Comparison of ENCODE assay signal across 7 mouse cellular contexts in genomic region chr17:34025756-34026151, GRCm38 (mm10). TPM values are rescaled to one million over a fixed set of nuclear protein-coding genes. Genes with fewer than 3 reads are reported as not detected.
DNase-seq lines count a peak whose midpoint lies in the region; ATAC-seq and TF ChIP-seq lines count a peak whose summit lies in the region.

No protein-coding gene starts in this region.

- H3K27me3 ChIP-seq in kidney, embryonic 16.5 days (ENCODE audit: insufficient read depth, low read length) = no peaks in the 10 kb centered on the region
- H3K27me3 ChIP-seq in kidney, adult 2 months (replicated peaks; ENCODE audit: control insufficient read depth, insufficient read depth, low read length) = no peaks in the 10 kb centered on the region
- no peaks in the 10 kb centered on the region for H3K27me3 ChIP-seq in hindbrain, embryonic 11.5 days (ENCODE audit: control insufficient read depth, insufficient read depth, low read length)
- H3K27me3 ChIP-seq in midbrain, embryonic 13.5 days = no peaks in the 10 kb centered on the region

- H3K9me3 ChIP-seq in kidney, embryonic 16.5 days (ENCODE audit: low read length) = peaks cover 2% of the 10 kb centered on the region; the same call in 1 of the 2 replicates
- no peaks in the 10 kb centered on the region for H3K9me3 ChIP-seq in hindbrain, embryonic 11.5 days (ENCODE audit: control insufficient read depth, low read length)
- no peaks in the 10 kb centered on the region for H3K9me3 ChIP-seq in midbrain, embryonic 13.5 days

- TF ChIP-seq CTCF in kidney, adult 2 months (conservative IDR thresholded peaks at IDR 0.05; ENCODE audit: insufficient read depth, insufficient read length, low read depth, low read length) = no peak

- H3K36me3 ChIP-seq in kidney, embryonic 16.5 days (ENCODE audit: insufficient read depth, low read length) = peaks cover 40% of the 10 kb centered on the region
- H3K36me3 ChIP-seq in kidney, adult 2 months (ENCODE audit: control insufficient read depth, insufficient read depth, low read length) = no peaks in the 10 kb centered on the region
- H3K36me3 ChIP-seq in hindbrain, embryonic 11.5 days (ENCODE audit: control insufficient read depth, insufficient read depth, low read length) = peaks cover 27% of the 10 kb centered on the region
- peaks cover 48% of the 10 kb centered on the region for H3K36me3 ChIP-seq in midbrain, embryonic 13.5 days

- peak overlapping the region; percentile 80 for H3K9ac ChIP-seq in kidney, embryonic 16.5 days (replicated peaks; ENCODE audit: low read length)
- H3K9ac ChIP-seq in hindbrain, embryonic 11.5 days (ENCODE audit: low read depth, low read length) = peak overlapping the region; percentile 76
- peak overlapping the region; percentile 90 for H3K9ac ChIP-seq in midbrain, embryonic 13.5 days (replicated peaks)

- no peak overlapping the region for H3K27ac ChIP-seq in kidney, embryonic 16.5 days (ENCODE audit: low read length)
- H3K27ac ChIP-seq in kidney, adult 2 months (ENCODE audit: insufficient read depth, low read depth, low read length) = no peak overlapping the region
- H3K27ac ChIP-seq in hindbrain, embryonic 11.5 days (ENCODE audit: low read depth, low read length) = peak overlapping the region; percentile 94
- peak overlapping the region; percentile 97 for H3K27ac ChIP-seq in midbrain, embryonic 13.5 days

- TF ChIP-seq POLR2A in kidney, adult 2 months (IDR thresholded peaks at IDR 0.05; ENCODE audit: low read depth, low read length) = no peak

- H3K4me1 ChIP-seq in kidney, embryonic 16.5 days (ENCODE audit: insufficient read depth, low read length) = peaks cover 57% of the 10 kb centered on the region
- peaks cover 21% of the 10 kb centered on the region; the same call in 1 of the 2 replicates for H3K4me1 ChIP-seq in kidney, adult 2 months (ENCODE audit: control insufficient read depth, insufficient read depth, low read length)
- peaks cover 35% of the 10 kb centered on the region for H3K4me1 ChIP-seq in hindbrain, embryonic 11.5 days (replicated peaks; ENCODE audit: control insufficient read depth, insufficient read depth, low read length)
- H3K4me1 ChIP-seq in midbrain, embryonic 13.5 days (replicated peaks) = peaks cover 75% of the 10 kb centered on the region

- H3K4me3 ChIP-seq in kidney, embryonic 16.5 days (ENCODE audit: low read length) = peak overlapping the region; percentile 65
- no peak overlapping the region for H3K4me3 ChIP-seq in kidney, adult 2 months (ENCODE audit: insufficient read depth, low read depth, low read length)
- H3K4me3 ChIP-seq in hindbrain, embryonic 11.5 days (ENCODE audit: low read depth, low read length) = peak overlapping the region; percentile 70
- peak overlapping the region; percentile 90 for H3K4me3 ChIP-seq in midbrain, embryonic 13.5 days (replicated peaks)

- peak overlapping the region; percentile 85 for H3K4me2 ChIP-seq in kidney, embryonic 16.5 days (replicated peaks; ENCODE audit: low read depth, low read length)
- H3K4me2 ChIP-seq in hindbrain, embryonic 11.5 days (replicated peaks; ENCODE audit: low read depth, low read length) = peak overlapping the region; percentile 93
- peak overlapping the region; percentile 100 for H3K4me2 ChIP-seq in midbrain, embryonic 13.5 days (replicated peaks)

- no peak for DNase-seq in kidney, adult 2 months
- peak; percentile 89 for DNase-seq in embryo, embryonic 11 days
- peak; percentile 95 for DNase-seq in hindbrain, embryonic 11.5 days (ENCODE audit: low spot score)
- no peak for DNase-seq in layer of hippocampus, adult 18-20 months (ENCODE audit: low spot score in 2 of 2)
- DNase-seq in left cerebral cortex, adult 11 months (ENCODE audit: low spot score) = no peak

- ATAC-seq in kidney, embryonic 16.5 days (ENCODE audit: low FRiP score, low TSS enrichment) = no peak
- peak; percentile 68 for ATAC-seq in hindbrain, embryonic 11.5 days (ENCODE audit: low FRiP score)
- ATAC-seq in midbrain, embryonic 13.5 days = peak; percentile 59

- 19% methylated on average over 7 of the region's 7 CpGs for WGBS in kidney, embryonic 16.5 days
- WGBS in kidney, adult 2 months = 52% methylated on average over 7 of the region's 7 CpGs
- WGBS in hindbrain, embryonic 11.5 days = 2% methylated on average over 7 of the region's 7 CpGs
- WGBS in midbrain, embryonic 13.5 days = 3% methylated on average over 7 of the region's 7 CpGs

RNA-seq across cellular contexts. Expression of gene Ring1, which starts 1.3 kb away (rescaled TPM):
- 14.7 and 18.7 TPM in 2 replicates for polyA plus RNA-seq in kidney, embryonic 16.5 days (2015; fragmentation: Nextera tagmentation; extraction: Ambion mirVana)
- polyA plus RNA-seq in kidney, adult 2 months (2012; rRNA removed) = 30.4 and 36.3 TPM in 2 replicates
- 5.9 and 6.3 TPM in 2 replicates for polyA plus RNA-seq in hindbrain, embryonic 11.5 days (2014; fragmentation: Nextera tagmentation; extraction: Ambion mirVana)
- polyA plus RNA-seq in midbrain, embryonic 13.5 days (2015; fragmentation: Nextera tagmentation; extraction: Ambion mirVana) = 20.1 and 24.3 TPM in 2 replicates
- 10 to 100 TPM; 39.0 to 40.8 TPM for total RNA-seq in layer of hippocampus, adult 18-20 months (2021)

RNA-seq across cellular contexts. Expression of gene H2-Ke6, which starts 2.1 kb away (rescaled TPM):
- polyA plus RNA-seq in kidney, embryonic 16.5 days (2015; fragmentation: Nextera tagmentation; extraction: Ambion mirVana) = 52.9 and 54.0 TPM in 2 replicates
- 165 and 208 TPM in 2 replicates for polyA plus RNA-seq in kidney, adult 2 months (2012; rRNA removed)
- polyA plus RNA-seq in hindbrain, embryonic 11.5 days (2014; fragmentation: Nextera tagmentation; extraction: Ambion mirVana) = 50.5 and 54.8 TPM in 2 replicates
- 80.5 and 91.7 TPM in 2 replicates for polyA plus RNA-seq in midbrain, embryonic 13.5 days (2015; fragmentation: Nextera tagmentation; extraction: Ambion mirVana)
- 10 to 100 TPM; 59.7 to 63.9 TPM for total RNA-seq in layer of hippocampus, adult 18-20 months (2021)

RNA-seq across cellular contexts. Expression of gene Slc39a7, which starts 5.7 kb away (rescaled TPM):
- polyA plus RNA-seq in kidney, embryonic 16.5 days (2015; fragmentation: Nextera tagmentation; extraction: Ambion mirVana) = 227 and 231 TPM in 2 replicates
- polyA plus RNA-seq in kidney, adult 2 months (2012; rRNA removed) = 90.4 and 106 TPM in 2 replicates
- polyA plus RNA-seq in hindbrain, embryonic 11.5 days (2014; fragmentation: Nextera tagmentation; extraction: Ambion mirVana) = 75.9 and 80.3 TPM in 2 replicates
- polyA plus RNA-seq in midbrain, embryonic 13.5 days (2015; fragmentation: Nextera tagmentation; extraction: Ambion mirVana) = 176 and 180 TPM in 2 replicates
- total RNA-seq in layer of hippocampus, adult 18-20 months (2021) = 100 to 1,000 TPM in 1 of 2 experiments, 10 to 100 TPM in 1; 90.7 to 105 TPM

RNA-seq across cellular contexts. Expression of gene Rxrb, which starts 5.9 kb away (rescaled TPM):
- polyA plus RNA-seq in kidney, embryonic 16.5 days (2015; fragmentation: Nextera tagmentation; extraction: Ambion mirVana) = 52.7 and 56.7 TPM in 2 replicates
- 49.3 and 59.2 TPM in 2 replicates for polyA plus RNA-seq in kidney, adult 2 months (2012; rRNA removed)
- polyA plus RNA-seq in hindbrain, embryonic 11.5 days (2014; fragmentation: Nextera tagmentation; extraction: Ambion mirVana) = 16.3 and 16.8 TPM in 2 replicates
- polyA plus RNA-seq in midbrain, embryonic 13.5 days (2015; fragmentation: Nextera tagmentation; extraction: Ambion mirVana) = 57.9 and 62.7 TPM in 2 replicates
- total RNA-seq in layer of hippocampus, adult 18-20 months (2021) = 10 to 100 TPM; 77.1 to 85.8 TPM

RNA-seq across cellular contexts. Expression of gene Col11a2, which starts 13.5 kb away (rescaled TPM):
- polyA plus RNA-seq in kidney, embryonic 16.5 days (2015; fragmentation: Nextera tagmentation; extraction: Ambion mirVana) = 3.2 and 3.7 TPM in 2 replicates
- polyA plus RNA-seq in kidney, adult 2 months (2012; rRNA removed) = 0.35 and 0.39 TPM in 2 replicates
- polyA plus RNA-seq in hindbrain, embryonic 11.5 days (2014; fragmentation: Nextera tagmentation; extraction: Ambion mirVana) = 0.91 and 1.4 TPM in 2 replicates
- polyA plus RNA-seq in midbrain, embryonic 13.5 days (2015; fragmentation: Nextera tagmentation; extraction: Ambion mirVana) = 2.1 and 2.5 TPM in 2 replicates
- 10 to 100 TPM; 22.5 to 23.4 TPM for total RNA-seq in layer of hippocampus, adult 18-20 months (2021)

Comparison
In these comparisons a context has a peak if more than half of its experiments do, and no peak if none do; other contexts are left out.
1. H3K27ac ChIP-seq: peak in hindbrain, embryonic 11.5 days (single experiment) and midbrain, embryonic 13.5 days (single experiment); none in kidney, embryonic 16.5 days (single experiment) and kidney, adult 2 months (single experiment).
2. DNase-seq: peak in embryo, embryonic 11 days (single experiment) and hindbrain, embryonic 11.5 days (single experiment); none in kidney, adult 2 months (single experiment), layer of hippocampus, adult 18-20 months (0 of 2) and left cerebral cortex, adult 11 months (single experiment).
3. Peak in every context shown above with its lines, with median percentiles within 50 percentile points of each other: H3K4me2 ChIP-seq and H3K9ac ChIP-seq.